Mouse (Mus musculus): ENCODE data around the gene Ets1.
A peak's percentile ranks its signal among the peaks of the same experiment; 100 is the strongest.

Ets1 gene

GRCm38 (mm10) chr9:32713106-32713505 lies 77.1 kb downstream of the Ets1 start:
- no peak for DNase-seq

- no peak for DNase-seq
Observed at GRCm38 (mm10) chr9:32713790-32714189, 77.8 kb downstream of the Ets1 start.

- DNase-seq, result no peak
Observed at GRCm38 (mm10) chr9:32714487-32714886, 78.5 kb downstream of the Ets1 start.

GRCm38 (mm10) chr9:32715806-32716466 lies 79.9 kb downstream of the Ets1 start:
- DNase-seq, result peak; percentile 64 to 83

- no peak for DNase-seq
Observed at GRCm38 (mm10) chr9:32717268-32717920, 81.4 kb downstream of the Ets1 start.

GRCm38 (mm10) chr9:32717931-32718820 lies 82.2 kb downstream of the Ets1 start:
- no peak for DNase-seq

GRCm38 (mm10) chr9:32718868-32719267 lies 82.8 kb downstream of the Ets1 start:
- DNase-seq, result no peak

- no peak for DNase-seq
Observed at GRCm38 (mm10) chr9:32719941-32720263, 83.9 kb downstream of the Ets1 start.

- no peak for DNase-seq
Observed at GRCm38 (mm10) chr9:32720264-32721031, 84.4 kb downstream of the Ets1 start.

GRCm38 (mm10) chr9:32721081-32721480 lies 85.1 kb downstream of the Ets1 start:
- DNase-seq, result no peak

- no peak for DNase-seq
Observed at GRCm38 (mm10) chr9:32722205-32722604, 86.2 kb downstream of the Ets1 start.

GRCm38 (mm10) chr9:32722969-32723368 lies 86.9 kb downstream of the Ets1 start:
- no peak for DNase-seq

GRCm38 (mm10) chr9:32724131-32724825 lies 88.3 kb downstream of the Ets1 start:
- no peak for DNase-seq

GRCm38 (mm10) chr9:32725902-32726301 lies 89.9 kb downstream of the Ets1 start:
- DNase-seq, result no peak

GRCm38 (mm10) chr9:32726595-32726994 lies 90.6 kb downstream of the Ets1 start:
- no peak for DNase-seq

- DNase-seq, result no peak
Observed at GRCm38 (mm10) chr9:32727058-32727457, 91.0 kb downstream of the Ets1 start.

- DNase-seq, result no peak
Observed at GRCm38 (mm10) chr9:32728306-32728705, 92.3 kb downstream of the Ets1 start.

- DNase-seq, result no peak
Observed at GRCm38 (mm10) chr9:32728806-32729205, 92.8 kb downstream of the Ets1 start.

- no peak for DNase-seq
Observed at GRCm38 (mm10) chr9:32729207-32729606, 93.2 kb downstream of the Ets1 start.

GRCm38 (mm10) chr9:32730001-32730655 lies 94.1 kb downstream of the Ets1 start:
- DNase-seq, result no peak

Measured in lung, adult 18-20 months (tissue).